Mouse (Mus musculus): Measurements from ENCODE around the gene Cyb5r1. TPM values are rescaled to one million over a fixed set of nuclear protein-coding genes. Genes with fewer than 3 reads are reported as not detected.
A peak's percentile ranks its signal among the peaks of the same experiment; 100 is the strongest.

The Cyb5r1 gene
- polyA plus RNA-seq, 1 experiment from 2014 or later, result 36.7 TPM

DNA sequence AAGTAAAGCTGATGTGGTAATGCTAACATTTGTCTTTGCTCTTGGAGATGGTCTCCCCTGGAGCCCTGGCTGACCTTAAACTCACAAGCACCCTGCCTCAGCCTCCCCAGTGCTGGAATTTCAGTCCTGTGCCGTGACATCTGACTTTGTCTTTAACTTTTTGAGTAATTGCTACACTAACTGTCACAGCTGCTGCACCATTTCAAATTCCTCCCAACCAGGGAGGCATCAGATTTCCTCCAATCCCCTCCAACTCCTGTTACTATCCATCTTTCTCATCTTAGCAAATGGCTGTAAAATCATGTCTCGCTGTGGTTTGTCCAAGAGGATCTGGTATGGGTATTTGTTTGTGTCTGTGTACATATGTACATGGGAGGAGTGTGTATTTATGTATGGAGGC lies 31.2 kb upstream of the Cyb5r1 start:
- WGBS, result 48% methylated on average over 2 of the region's 2 CpGs
- Histone ChIP-seq H3K9ac (ENCODE audit: low read depth, low read length) (no peak overlapping the region), H3K27me3 (ENCODE audit: control insufficient read depth, insufficient read depth, low read length) (no peaks in the 10 kb centered on the region), H3K4me3 (ENCODE audit: low read length) (no peak overlapping the region), H3K9me3 (ENCODE audit: control insufficient read depth, low read length) (peaks cover 3% of the 10 kb centered on the region; the same call in 1 of the 2 replicates), H3K4me1 (ENCODE audit: control insufficient read depth, insufficient read depth, low read length) (no peaks in the 10 kb centered on the region), H3K4me2 (replicated peaks; ENCODE audit: low read depth, low read length) (no peak overlapping the region), H3K27ac (ENCODE audit: low read depth, low read length) (no peak overlapping the region), H3K36me3 (ENCODE audit: control insufficient read depth, insufficient read depth, low read length) (no peaks in the 10 kb centered on the region)
- ATAC-seq (ENCODE audit: low FRiP score, low TSS enrichment), result no peak

DNA sequence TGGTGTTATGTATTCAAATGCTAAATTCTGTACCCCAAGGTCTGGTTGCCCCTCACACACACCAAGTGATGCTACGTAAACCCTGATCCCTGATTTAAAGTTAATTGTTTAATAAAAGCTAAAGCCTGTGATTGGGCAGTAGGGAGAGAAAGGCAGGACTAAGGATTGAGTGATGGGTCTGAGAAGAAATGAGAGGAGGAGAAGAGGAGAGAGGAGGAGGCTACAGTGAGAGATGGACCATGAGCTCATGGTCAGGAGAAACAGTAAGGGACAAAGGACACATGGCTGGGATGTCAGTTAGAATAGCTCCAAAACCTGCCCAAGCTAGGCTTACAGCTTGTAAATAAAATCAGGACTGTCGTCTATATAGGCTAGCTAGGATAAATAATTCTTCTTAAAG lies 24.3 kb upstream of the Cyb5r1 start:
- peak overlapping the region; percentile 61 for H3K4me2 ChIP-seq (replicated peaks; ENCODE audit: low read depth, low read length)

DNA sequence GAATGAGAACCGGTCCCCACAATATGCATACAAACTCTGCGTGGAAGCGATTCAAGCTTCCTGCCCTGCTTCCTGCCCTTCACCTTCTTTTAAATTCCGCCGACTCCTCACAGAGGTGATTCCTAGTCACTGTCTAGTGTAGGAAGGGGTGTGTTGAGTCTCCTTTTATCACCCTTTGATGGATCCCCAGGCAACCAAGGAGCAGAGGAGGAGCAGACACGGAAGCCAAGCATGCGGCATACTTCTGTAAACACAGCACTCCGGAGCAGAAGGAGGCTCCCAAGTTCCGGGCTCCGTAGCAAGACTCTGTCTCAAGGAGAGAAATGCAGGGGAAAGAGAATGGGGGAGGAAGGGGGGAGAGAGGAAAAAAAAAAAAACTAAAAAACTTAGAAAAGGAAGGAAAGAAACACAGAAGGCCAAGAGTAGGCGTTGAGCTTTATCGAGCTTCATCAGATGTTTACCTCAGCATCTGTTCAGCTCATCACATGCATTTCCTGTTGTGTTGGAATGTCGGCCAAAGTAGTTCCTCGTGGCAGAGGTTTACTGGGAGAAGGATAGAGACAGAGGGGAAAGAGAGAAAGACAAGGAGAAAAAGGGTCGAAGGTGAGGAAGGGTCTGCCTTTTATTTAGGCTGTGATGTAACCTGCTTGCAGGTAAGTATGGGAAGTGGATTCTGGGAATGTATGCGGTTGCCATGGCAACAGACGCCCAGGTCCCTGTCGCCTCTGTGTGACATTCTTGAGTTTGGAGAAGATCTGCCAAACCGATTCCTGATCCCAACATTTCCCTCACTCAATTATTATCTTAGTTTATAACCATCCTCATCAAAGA lies 23.3 kb upstream of the Cyb5r1 start:
- ATAC-seq (ENCODE audit: low FRiP score, low TSS enrichment), result no peak
- H3K4me1 ChIP-seq (ENCODE audit: control insufficient read depth, insufficient read depth, low read length), result no peaks in the 10 kb centered on the region
- H3K9me3 ChIP-seq (ENCODE audit: control insufficient read depth, low read length), result no peaks in the 10 kb centered on the region
- no peaks in the 10 kb centered on the region for H3K36me3 ChIP-seq (ENCODE audit: control insufficient read depth, insufficient read depth, low read length)
- H3K9ac ChIP-seq (ENCODE audit: low read depth, low read length), result peak overlapping the region; percentile 40; the same call in 1 of the 2 replicates
- H3K4me3 ChIP-seq (ENCODE audit: low read length), result peak overlapping the region; percentile 34
- WGBS, result 4% methylated on average over 19 of the region's 19 CpGs
- peak overlapping the region; percentile 61 for H3K4me2 ChIP-seq (replicated peaks; ENCODE audit: low read depth, low read length)
- no peak overlapping the region for H3K27ac ChIP-seq (ENCODE audit: low read depth, low read length)
- H3K27me3 ChIP-seq (ENCODE audit: control insufficient read depth, insufficient read depth, low read length), result no peaks in the 10 kb centered on the region

More for the DNA sequence above, 24.3 kb upstream of the Cyb5r1 start:
- Histone ChIP-seq H3K27ac (ENCODE audit: low read depth, low read length) (no peak overlapping the region), H3K27me3 (ENCODE audit: control insufficient read depth, insufficient read depth, low read length) (no peaks in the 10 kb centered on the region), H3K4me1 (ENCODE audit: control insufficient read depth, insufficient read depth, low read length) (no peaks in the 10 kb centered on the region), H3K4me3 (ENCODE audit: low read length) (no peak overlapping the region), H3K36me3 (ENCODE audit: control insufficient read depth, insufficient read depth, low read length) (no peaks in the 10 kb centered on the region), H3K9ac (ENCODE audit: low read depth, low read length) (no peak overlapping the region), H3K9me3 (ENCODE audit: control insufficient read depth, low read length) (no peaks in the 10 kb centered on the region)
- no peak for ATAC-seq (ENCODE audit: low FRiP score, low TSS enrichment)
- WGBS, result 62% methylated on average over 2 of the region's 2 CpGs

DNA sequence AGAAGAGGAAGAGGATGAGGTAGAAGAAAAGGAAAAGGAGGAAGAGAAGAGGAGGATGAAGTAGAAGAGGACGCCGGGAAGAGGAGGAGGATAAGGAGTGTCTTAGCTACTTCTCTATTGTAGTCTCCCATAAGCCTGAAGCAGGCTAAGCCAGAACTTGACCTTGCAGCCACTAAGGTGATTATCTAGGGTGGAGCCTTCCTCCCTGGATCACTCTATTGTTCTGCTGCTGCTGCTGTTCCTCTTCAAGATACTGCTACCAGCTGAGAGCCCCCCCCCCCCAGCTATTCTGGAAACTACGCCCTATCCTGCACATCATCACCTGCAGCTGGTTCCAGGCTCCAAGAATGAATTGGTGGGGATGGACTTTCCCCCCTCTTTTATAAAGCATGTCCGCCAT lies 20.8 kb upstream of the Cyb5r1 start:
- 87% methylated on average over 4 of the region's 4 CpGs for WGBS
- Histone ChIP-seq H3K9me3 (ENCODE audit: control insufficient read depth, low read length) (no peaks in the 10 kb centered on the region), H3K27me3 (ENCODE audit: control insufficient read depth, insufficient read depth, low read length) (no peaks in the 10 kb centered on the region), H3K27ac (ENCODE audit: low read depth, low read length) (no peak overlapping the region), H3K36me3 (ENCODE audit: control insufficient read depth, insufficient read depth, low read length) (no peaks in the 10 kb centered on the region), H3K4me1 (ENCODE audit: control insufficient read depth, insufficient read depth, low read length) (no peaks in the 10 kb centered on the region), H3K4me2 (replicated peaks; ENCODE audit: low read depth, low read length) (no peak overlapping the region), H3K9ac (ENCODE audit: low read depth, low read length) (no peak overlapping the region), H3K4me3 (ENCODE audit: low read length) (no peak overlapping the region)
- ATAC-seq (ENCODE audit: low FRiP score, low TSS enrichment), result no peak

DNA sequence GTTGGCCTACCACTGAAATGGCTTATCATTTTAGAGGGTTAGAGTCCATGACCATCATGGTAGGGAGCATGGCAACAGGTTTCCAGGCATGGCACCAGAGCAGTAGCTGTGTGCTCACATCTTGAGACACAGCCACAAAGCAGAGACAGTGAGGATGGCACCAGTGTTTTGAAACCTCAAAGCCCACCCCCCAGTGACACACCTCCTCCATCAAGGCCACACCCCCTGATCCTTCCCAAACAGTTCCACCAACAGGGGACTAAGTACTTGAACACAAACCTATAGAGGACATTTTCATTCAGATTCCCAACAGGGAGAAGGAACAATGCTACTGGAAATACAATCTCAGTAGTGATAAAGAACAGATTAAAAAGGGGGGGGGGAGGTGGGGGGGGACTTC lies 20.2 kb upstream of the Cyb5r1 start:
- Histone ChIP-seq H3K4me3 (ENCODE audit: low read length) (no peak overlapping the region), H3K4me1 (ENCODE audit: control insufficient read depth, insufficient read depth, low read length) (no peaks in the 10 kb centered on the region), H3K27ac (ENCODE audit: low read depth, low read length) (no peak overlapping the region), H3K27me3 (ENCODE audit: control insufficient read depth, insufficient read depth, low read length) (no peaks in the 10 kb centered on the region), H3K9ac (ENCODE audit: low read depth, low read length) (no peak overlapping the region), H3K36me3 (ENCODE audit: control insufficient read depth, insufficient read depth, low read length) (no peaks in the 10 kb centered on the region), H3K9me3 (ENCODE audit: control insufficient read depth, low read length) (no peaks in the 10 kb centered on the region), H3K4me2 (replicated peaks; ENCODE audit: low read depth, low read length) (no peak overlapping the region)
- ATAC-seq (ENCODE audit: low FRiP score, low TSS enrichment), result no peak

DNA sequence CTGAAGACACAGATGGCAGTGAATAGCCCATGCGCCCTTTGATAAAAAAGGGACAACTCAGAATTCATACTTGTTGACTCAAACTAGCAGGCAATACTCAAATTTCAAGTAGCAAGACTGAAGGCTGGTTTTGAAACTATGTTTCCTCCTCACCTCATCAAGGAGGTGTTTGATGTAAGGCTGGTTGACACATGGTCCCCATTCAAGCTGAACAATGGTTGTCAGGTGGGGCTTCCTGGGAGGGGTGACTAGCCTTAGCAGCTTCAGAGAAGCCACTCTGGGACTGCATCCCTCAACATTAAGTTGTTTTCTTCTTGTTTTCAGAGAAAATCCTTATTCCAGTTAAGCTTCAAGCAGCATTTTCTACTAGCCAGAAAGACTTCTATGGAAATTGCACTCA lies 19.7 kb upstream of the Cyb5r1 start, which contains the start of gene 4933406M09Rik:
4933406M09Rik (plus strand) TSS at position 275 of the 400 bp plus-strand sequence.
- H3K9ac ChIP-seq (ENCODE audit: low read depth, low read length), result no peak within 1 kb of the TSS
- no peak within 1 kb of the TSS for H3K4me2 ChIP-seq (replicated peaks; ENCODE audit: low read depth, low read length)
- H3K27ac ChIP-seq (ENCODE audit: low read depth, low read length), result no peak within 1 kb of the TSS
- no peaks in the 10 kb centered on the region for H3K9me3 ChIP-seq (ENCODE audit: control insufficient read depth, low read length)
- ATAC-seq (ENCODE audit: low FRiP score, low TSS enrichment), result no peak
- H3K36me3 ChIP-seq (ENCODE audit: control insufficient read depth, insufficient read depth, low read length), result no peaks in the 10 kb centered on the region
- H3K4me3 ChIP-seq (ENCODE audit: low read length), result no peak within 1 kb of the TSS
- 100% methylated on average over 1 of the region's 1 CpGs for WGBS
- no peaks in the 10 kb centered on the region for H3K4me1 ChIP-seq (ENCODE audit: control insufficient read depth, insufficient read depth, low read length)
- no peaks in the 10 kb centered on the region for H3K27me3 ChIP-seq (ENCODE audit: control insufficient read depth, insufficient read depth, low read length)

DNA sequence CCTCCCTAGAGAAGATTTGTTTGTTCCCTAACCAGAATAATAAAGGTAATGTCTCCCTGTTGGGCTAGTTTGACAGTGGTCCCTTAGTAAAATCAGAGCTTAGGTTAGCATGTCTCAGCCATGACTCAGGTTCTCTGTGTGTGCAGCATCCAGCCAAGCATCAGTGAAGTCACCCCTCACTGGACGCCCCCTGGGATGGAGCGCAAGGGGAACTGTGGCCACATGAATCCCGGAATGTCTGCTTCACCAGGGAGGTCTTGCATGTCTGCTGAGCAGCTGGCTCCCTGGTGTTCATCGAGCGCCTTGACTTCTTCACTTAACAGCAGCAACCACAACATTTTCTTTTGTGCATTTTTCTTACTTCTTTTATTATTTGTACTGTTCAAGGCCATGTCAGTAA lies 11.5 kb upstream of the Cyb5r1 start:
- 45% methylated on average over 5 of the region's 5 CpGs for WGBS
- Histone ChIP-seq H3K9ac (ENCODE audit: low read depth, low read length) (no peak overlapping the region), H3K9me3 (ENCODE audit: control insufficient read depth, low read length) (no peaks in the 10 kb centered on the region), H3K27me3 (ENCODE audit: control insufficient read depth, insufficient read depth, low read length) (no peaks in the 10 kb centered on the region), H3K4me2 (replicated peaks; ENCODE audit: low read depth, low read length) (no peak overlapping the region), H3K4me3 (ENCODE audit: low read length) (no peak overlapping the region), H3K27ac (ENCODE audit: low read depth, low read length) (no peak overlapping the region), H3K36me3 (ENCODE audit: control insufficient read depth, insufficient read depth, low read length) (no peaks in the 10 kb centered on the region), H3K4me1 (ENCODE audit: control insufficient read depth, insufficient read depth, low read length) (no peaks in the 10 kb centered on the region)
- ATAC-seq (ENCODE audit: low FRiP score, low TSS enrichment), result no peak

DNA sequence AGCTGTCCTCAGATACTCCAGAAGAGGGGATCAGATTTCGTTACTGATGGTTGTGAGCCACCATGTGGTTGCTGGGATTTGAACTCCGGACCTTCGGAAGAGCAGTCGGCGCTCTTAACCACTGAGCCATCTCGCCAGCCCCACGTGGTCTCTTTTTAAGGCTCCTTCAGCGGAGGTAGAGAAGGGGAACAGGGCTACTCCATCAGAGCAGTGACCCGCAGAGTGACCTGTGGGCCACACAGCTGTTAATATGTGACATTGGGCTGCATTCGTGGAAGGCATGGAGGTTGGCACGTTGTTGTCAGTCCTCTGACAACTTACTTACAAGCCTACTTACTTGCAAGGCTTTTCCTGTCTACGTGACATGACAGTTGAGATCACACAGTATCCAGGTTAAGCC lies 7.1 kb upstream of the Cyb5r1 start:
- Histone ChIP-seq H3K9me3 (ENCODE audit: control insufficient read depth, low read length) (0 out of 2 replicates have a peak, but pooled peaks cover 2% of the 10 kb centered on the region), H3K36me3 (ENCODE audit: control insufficient read depth, insufficient read depth, low read length) (no peaks in the 10 kb centered on the region), H3K9ac (ENCODE audit: low read depth, low read length) (no peak overlapping the region), H3K4me1 (ENCODE audit: control insufficient read depth, insufficient read depth, low read length) (no peaks in the 10 kb centered on the region), H3K27ac (ENCODE audit: low read depth, low read length) (no peak overlapping the region), H3K4me2 (replicated peaks; ENCODE audit: low read depth, low read length) (no peak overlapping the region), H3K4me3 (ENCODE audit: low read length) (no peak overlapping the region), H3K27me3 (ENCODE audit: control insufficient read depth, insufficient read depth, low read length) (no peaks in the 10 kb centered on the region)
- no peak for ATAC-seq (ENCODE audit: low FRiP score, low TSS enrichment)
- WGBS, result 88% methylated on average over 12 of the region's 12 CpGs

DNA sequence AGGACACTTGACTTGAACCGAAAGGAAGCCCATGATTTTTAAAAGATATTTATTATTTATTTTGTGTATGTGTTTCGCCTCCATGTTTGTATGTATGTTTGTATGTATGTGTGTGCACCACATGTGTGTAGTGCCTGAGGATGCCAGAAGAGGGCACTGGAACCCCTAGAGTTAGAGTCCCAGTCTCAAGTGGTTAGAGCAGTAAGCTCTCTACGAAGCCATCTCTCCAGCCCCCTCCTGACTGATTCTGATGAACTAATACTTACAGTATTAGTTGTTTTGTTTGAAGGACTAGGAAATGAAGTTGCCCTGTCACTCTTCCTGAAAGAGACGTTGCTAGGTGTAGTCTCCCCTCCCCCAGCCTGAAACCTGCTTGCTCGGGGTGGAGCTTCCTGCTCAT lies 5.6 kb upstream of the Cyb5r1 start:
- Histone ChIP-seq H3K9ac (ENCODE audit: low read depth, low read length) (no peak overlapping the region), H3K27me3 (ENCODE audit: control insufficient read depth, insufficient read depth, low read length) (no peaks in the 10 kb centered on the region), H3K27ac (ENCODE audit: low read depth, low read length) (no peak overlapping the region), H3K4me1 (ENCODE audit: control insufficient read depth, insufficient read depth, low read length) (no peaks in the 10 kb centered on the region), H3K4me2 (replicated peaks; ENCODE audit: low read depth, low read length) (no peak overlapping the region), H3K9me3 (ENCODE audit: control insufficient read depth, low read length) (0 out of 2 replicates have a peak, but pooled peaks cover 2% of the 10 kb centered on the region), H3K36me3 (ENCODE audit: control insufficient read depth, insufficient read depth, low read length) (no peaks in the 10 kb centered on the region), H3K4me3 (ENCODE audit: low read length) (no peak overlapping the region)
- 65% methylated on average over 5 of the region's 5 CpGs for WGBS
- no peak for ATAC-seq (ENCODE audit: low FRiP score, low TSS enrichment)

Measured in kidney, embryonic 14.5 days (tissue).